Mouse (Mus musculus) forebrain, embryonic 14.5 days (tissue): ENCODE results near the gene Rab11fip3. TPM values are rescaled to one million over a fixed set of nuclear protein-coding genes. Genes with fewer than 3 reads are reported as not detected.

Experiments used
- ATAC-seq: fragments of 200-750 bp; cut with Nextera tagmentation; 2 replicates; pipeline ENCODE4 v1.8.0; 2017; ENCODE audit warnings: mild to moderate bottlenecking, moderate library complexity
- DNase-seq: peaks from one replicate; pipeline ENCODE4 v3.0.0-alpha.2; 2015; ENCODE audit warnings: low spot score
- H3K27ac ChIP-seq: fragments of 300-500 bp; sonication (generic); 2 replicates; pipeline ENCODE4 v1.5.1; 2014; ENCODE audit warnings: low read depth, mild to moderate bottlenecking, control low read depth, low read length, moderate library complexity
- H3K27me3 ChIP-seq: fragments of 300-500 bp; sonication (generic); replicated peaks from 2 replicates; pipeline ENCODE4 v1.6.1; 2014; ENCODE audit warnings: low read length, control low read depth, mixed read lengths; ENCODE audit not compliant: control insufficient read depth, insufficient read depth
- H3K36me3 ChIP-seq: fragments of 300-500 bp; sonication (generic); 2 replicates; pipeline ENCODE4 v1.6.1; 2014; ENCODE audit warnings: low read length, control low read depth; ENCODE audit not compliant: control insufficient read depth, insufficient read depth
- H3K4me1 ChIP-seq: fragments of 300-500 bp; sonication (generic); 2 replicates; pipeline ENCODE4 v1.6.1; 2014; ENCODE audit warnings: antibody characterized with exemption, low read length, control low read depth; ENCODE audit not compliant: control insufficient read depth, insufficient read depth
- H3K4me2 ChIP-seq: fragments of 300-500 bp; sonication (generic); 2 replicates; pipeline ENCODE4 v1.6.1; 2014; ENCODE audit warnings: mild to moderate bottlenecking, control low read depth, low read length
- H3K4me3 ChIP-seq: fragments of 300-500 bp; sonication (generic); 2 replicates; pipeline ENCODE4 v1.5.1; 2014; ENCODE audit warnings: low read depth, low read length, control low read depth
- H3K9ac ChIP-seq: fragments of 300-500 bp; sonication (generic); 2 replicates; pipeline ENCODE4 v1.6.1; 2014; ENCODE audit warnings: mild to moderate bottlenecking, low read length, control low read depth, moderate library complexity
- H3K9me3 ChIP-seq: fragments of 300-500 bp; sonication (generic); replicated peaks from 2 replicates; pipeline ENCODE4 v1.6.1; 2016; ENCODE audit warnings: low read length, control low read depth, mixed read lengths; ENCODE audit not compliant: control insufficient read depth
- WGBS: fragments of 180-500 bp; shearing (Covaris S2); extraction: QIAGEN DNeasy Blood & Tissue Kit; methylation state at CpG from one replicate; pipeline ENCODE4 v1.1.7; 2014; 5-methylcytosine and 5-hydroxymethylcytosine counted together
- polyA plus RNA-seq: library from polyadenylated mRNA; unstranded; fragments of >200 nt; fragmentation: Nextera tagmentation; extraction: Ambion mirVana; gene quantifications from 2 replicates; pipeline ENCODE4 v1.2.1, GENCODE M21; 2014

Rab11fip3 gene
- polyA plus RNA-seq, 1 experiment from 2014 or later, result 15.2 TPM

- no peak overlapping the region for H3K4me2 ChIP-seq
- H3K36me3 ChIP-seq, result peaks cover 34% of the 10 kb centered on the region
- ATAC-seq (no peak), DNase-seq (no peak)
- H3K4me3 ChIP-seq, result no peak overlapping the region
- 79% methylated on average over 3 of the region's 3 CpGs for WGBS
- no peaks in the 10 kb centered on the region; the same call in 1 of the 2 replicates for H3K4me1 ChIP-seq
- no peaks in the 10 kb centered on the region for H3K9me3 ChIP-seq
- H3K9ac ChIP-seq, result no peak overlapping the region
- no peak overlapping the region for H3K27ac ChIP-seq
- peaks cover 27% of the 10 kb centered on the region for H3K27me3 ChIP-seq
These were observed 113.6 kb downstream of the Rab11fip3 start for GRCm38 (mm10) chr17:25955736-25956135.

DNA sequence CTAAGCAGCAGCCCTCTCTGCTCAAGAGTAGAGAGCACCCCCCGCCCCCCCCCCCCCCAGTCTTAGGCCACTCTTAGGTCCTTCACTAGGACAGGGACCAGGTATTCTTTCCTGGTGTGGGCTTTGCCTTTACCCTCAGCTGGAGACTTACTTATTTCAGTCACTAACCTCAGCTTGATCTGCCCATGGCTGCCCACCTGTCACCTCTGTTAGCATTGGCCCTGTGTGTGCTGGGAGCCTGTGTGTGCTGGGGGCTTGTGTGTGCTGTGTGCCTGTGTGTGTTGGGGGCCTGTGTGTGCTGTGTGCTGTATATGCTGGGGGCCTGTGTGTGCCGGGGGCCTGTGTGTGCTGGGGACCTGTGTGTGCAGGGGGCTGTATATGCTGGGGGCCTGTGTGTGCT, 114.7 kb downstream of the Rab11fip3 start:
- Histone ChIP-seq H3K36me3 (peaks cover 24% of the 10 kb centered on the region), H3K9ac (no peak overlapping the region), H3K4me1 (no peaks in the 10 kb centered on the region; the same call in 1 of the 2 replicates), H3K9me3 (no peaks in the 10 kb centered on the region), H3K27ac (no peak overlapping the region), H3K27me3 (peaks cover 35% of the 10 kb centered on the region), H3K4me3 (no peak overlapping the region), H3K4me2 (no peak overlapping the region)
- DNase-seq (no peak), ATAC-seq (no peak)
- WGBS, result 100% methylated on average over 1 of the region's 2 CpGs

DNA sequence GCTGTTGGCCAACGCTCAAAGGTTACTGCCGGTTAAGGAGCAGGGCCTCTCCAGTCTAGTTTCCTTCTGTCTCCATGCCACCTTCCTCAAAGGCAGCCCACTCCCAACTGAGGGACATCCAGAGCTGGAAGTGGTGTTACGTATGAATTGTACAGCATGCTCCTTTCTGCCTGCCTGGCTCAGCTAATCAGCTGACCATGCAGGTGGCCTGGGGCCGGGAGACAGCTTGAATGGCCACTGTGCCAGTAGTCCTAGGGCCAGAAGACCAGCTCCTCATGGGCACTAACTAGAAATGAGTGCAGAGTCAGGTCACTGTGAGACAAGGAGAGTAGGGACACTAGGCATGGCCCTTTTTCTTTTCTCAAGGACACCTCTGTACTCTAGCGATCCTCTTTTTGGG, 116.2 kb downstream of the Rab11fip3 start:
- ATAC-seq, result no peak
- Histone ChIP-seq H3K27ac (no peak overlapping the region), H3K36me3 (peaks cover 9% of the 10 kb centered on the region; the same call in 1 of the 2 replicates), H3K4me2 (no peak overlapping the region), H3K27me3 (peaks cover 35% of the 10 kb centered on the region), H3K9ac (no peak overlapping the region), H3K4me1 (no peaks in the 10 kb centered on the region; the same call in 1 of the 2 replicates), H3K4me3 (no peak overlapping the region), H3K9me3 (no peaks in the 10 kb centered on the region)
- no peak for DNase-seq
- WGBS, result 80% methylated on average over 5 of the region's 5 CpGs

DNA sequence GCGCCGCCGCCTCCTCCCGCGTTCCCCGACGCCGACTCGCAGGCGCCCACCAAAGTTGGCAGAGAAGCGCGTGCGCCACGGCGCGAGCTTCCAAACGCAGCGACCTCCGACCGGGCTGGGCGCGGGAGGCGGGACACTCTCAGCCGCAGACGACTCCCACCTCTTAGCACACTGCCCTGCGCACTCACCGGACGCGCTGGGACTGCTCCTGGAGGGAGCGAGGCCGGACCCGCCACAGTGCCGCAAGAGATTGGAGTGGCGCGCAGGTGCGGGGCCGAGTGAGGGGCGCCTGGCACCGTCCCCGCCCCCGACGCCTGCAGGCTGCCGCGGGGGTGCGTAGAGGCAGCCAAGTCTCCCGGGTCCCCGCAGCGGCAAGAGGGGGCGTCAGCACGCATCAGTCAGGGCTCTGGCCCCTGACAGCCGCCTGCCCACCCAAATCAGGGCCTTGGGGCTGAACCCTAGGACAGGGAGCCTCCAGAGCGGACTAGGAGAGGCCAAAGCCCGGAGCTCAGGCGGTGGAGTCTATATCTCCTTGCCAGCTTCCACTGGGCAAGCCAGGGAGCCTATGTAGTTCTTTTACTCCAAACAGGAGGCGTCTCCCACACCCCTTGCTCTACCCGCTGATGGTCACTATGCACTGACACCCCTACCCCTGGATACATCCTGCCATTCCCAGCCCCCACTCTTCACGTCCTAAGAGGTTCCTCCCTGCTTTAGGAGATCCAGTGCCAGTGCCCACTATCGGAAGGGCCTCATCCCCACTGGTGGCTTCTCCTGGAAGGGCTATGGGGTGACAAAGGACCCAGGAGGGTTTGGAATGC, 117.3 kb downstream of the Rab11fip3 start, which contains the start of gene A930017K11Rik:
Gene A930017K11Rik (minus strand): TSS at position 763 of the 821 bp plus-strand sequence.
- WGBS, result 1% methylated on average over 57 of the region's 58 CpGs
- Histone ChIP-seq H3K9me3 (no peaks in the 10 kb centered on the region), H3K27ac (no peak within 1 kb of the TSS), H3K4me1 (no peaks in the 10 kb centered on the region; the same call in 1 of the 2 replicates), H3K9ac (0 out of 2 replicates have a peak within 1 kb of the TSS, but pooled peaks have one; percentile 17), H3K4me2 (peak within 1 kb of the TSS; percentile 46), H3K4me3 (peak within 1 kb of the TSS; percentile 21), H3K36me3 (no peaks in the 10 kb centered on the region), H3K27me3 (peaks cover 35% of the 10 kb centered on the region)
- DNase-seq, result no peak
- no peak for ATAC-seq

- ATAC-seq (no peak), DNase-seq (no peak)
- H3K36me3 ChIP-seq, result no peaks in the 10 kb centered on the region
- H3K27ac ChIP-seq, result no peak overlapping the region
- no peak overlapping the region for H3K9ac ChIP-seq
- H3K27me3 ChIP-seq, result peaks cover 35% of the 10 kb centered on the region
- peak overlapping the region; percentile 46 for H3K4me2 ChIP-seq
- WGBS, result under 1% methylated on average over 33 of the region's 33 CpGs
- no peaks in the 10 kb centered on the region for H3K9me3 ChIP-seq
- no peaks in the 10 kb centered on the region; the same call in 1 of the 2 replicates for H3K4me1 ChIP-seq
- H3K4me3 ChIP-seq, result peak overlapping the region; percentile 21
These were observed 118.0 kb downstream of the Rab11fip3 start for GRCm38 (mm10) chr17:25951225-25951802.

DNA sequence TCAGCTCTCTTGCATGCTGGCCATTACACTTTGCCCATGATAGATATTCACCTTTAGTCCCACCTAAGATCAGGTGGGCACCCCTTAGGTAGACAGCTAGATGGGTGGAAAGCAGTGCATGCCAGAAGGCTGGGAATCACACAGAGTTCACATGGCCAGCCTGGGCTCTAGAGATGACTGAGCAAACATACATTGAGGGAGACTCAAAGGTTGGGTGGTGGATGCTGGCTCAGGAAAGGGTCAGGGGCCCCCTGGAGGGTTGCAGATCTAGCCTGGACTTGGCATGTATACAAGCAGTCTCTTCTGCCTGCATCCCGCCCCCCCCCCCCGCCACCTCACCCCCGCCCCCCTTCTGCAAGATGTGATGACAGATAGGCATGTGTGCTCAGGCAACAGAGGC, 118.6 kb downstream of the Rab11fip3 start:
- 23% methylated on average over 3 of the region's 3 CpGs for WGBS
- Histone ChIP-seq H3K4me2 (no peak overlapping the region), H3K9ac (no peak overlapping the region), H3K9me3 (no peaks in the 10 kb centered on the region), H3K27me3 (peaks cover 35% of the 10 kb centered on the region), H3K4me1 (no peaks in the 10 kb centered on the region; the same call in 1 of the 2 replicates), H3K36me3 (no peaks in the 10 kb centered on the region), H3K4me3 (no peak overlapping the region), H3K27ac (no peak overlapping the region)
- ATAC-seq (no peak), DNase-seq (no peak)

GRCm38 (mm10) chr17:25949981-25950380, 119.4 kb downstream of the Rab11fip3 start:
- 82% methylated on average over 5 of the region's 5 CpGs for WGBS
- H3K4me2 ChIP-seq, result no peak overlapping the region
- DNase-seq (no peak), ATAC-seq (no peak)
- no peak overlapping the region for H3K4me3 ChIP-seq
- H3K9me3 ChIP-seq, result no peaks in the 10 kb centered on the region
- no peak overlapping the region for H3K27ac ChIP-seq
- H3K27me3 ChIP-seq, result peaks cover 35% of the 10 kb centered on the region
- no peaks in the 10 kb centered on the region for H3K36me3 ChIP-seq
- no peaks in the 10 kb centered on the region; the same call in 1 of the 2 replicates for H3K4me1 ChIP-seq
- H3K9ac ChIP-seq, result no peak overlapping the region

- Histone ChIP-seq H3K4me3 (no peak overlapping the region), H3K4me2 (no peak overlapping the region), H3K36me3 (no peaks in the 10 kb centered on the region), H3K9ac (no peak overlapping the region), H3K9me3 (no peaks in the 10 kb centered on the region), H3K27ac (no peak overlapping the region), H3K4me1 (no peaks in the 10 kb centered on the region; the same call in 1 of the 2 replicates), H3K27me3 (peaks cover 31% of the 10 kb centered on the region)
- DNase-seq (no peak), ATAC-seq (no peak)
- WGBS, result 79% methylated on average over 8 of the region's 8 CpGs
These were observed 121.3 kb downstream of the Rab11fip3 start for GRCm38 (mm10) chr17:25948051-25948450.

DNA sequence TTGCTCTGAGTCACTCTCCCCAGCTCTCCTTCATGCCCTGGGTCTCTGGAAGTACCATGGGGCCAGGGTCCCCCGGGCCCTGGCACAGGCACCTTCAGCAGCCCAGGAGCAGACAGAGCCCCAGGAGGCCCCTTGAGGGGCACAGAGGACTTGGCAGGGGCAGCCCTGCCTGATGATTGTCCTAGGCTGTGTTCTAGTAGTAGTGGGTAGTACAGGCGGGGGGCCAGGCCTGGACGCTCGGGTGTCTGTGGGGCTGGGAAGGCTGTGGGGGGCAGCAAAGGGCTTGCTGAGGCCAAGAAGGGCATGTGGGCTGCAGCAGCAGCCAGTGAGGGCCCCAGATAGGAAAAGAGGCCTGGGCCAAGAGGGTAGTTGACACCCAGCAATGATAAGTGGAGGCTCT, 121.8 kb downstream of the Rab11fip3 start:
- no peak for ATAC-seq
- H3K9ac ChIP-seq, result no peak overlapping the region

More for the DNA sequence above, 121.8 kb downstream of the Rab11fip3 start:
- peaks cover 27% of the 10 kb centered on the region for H3K27me3 ChIP-seq
- WGBS, result 92% methylated on average over 4 of the region's 4 CpGs
- DNase-seq, result no peak
- H3K36me3 ChIP-seq, result no peaks in the 10 kb centered on the region
- H3K27ac ChIP-seq, result no peak overlapping the region
- no peak overlapping the region for H3K4me3 ChIP-seq
- no peaks in the 10 kb centered on the region; the same call in 1 of the 2 replicates for H3K4me1 ChIP-seq
- no peak overlapping the region for H3K4me2 ChIP-seq
- H3K9me3 ChIP-seq, result no peaks in the 10 kb centered on the region
